Mouse (Mus musculus): ENCODE measurements around the gene Sost.

DNA sequence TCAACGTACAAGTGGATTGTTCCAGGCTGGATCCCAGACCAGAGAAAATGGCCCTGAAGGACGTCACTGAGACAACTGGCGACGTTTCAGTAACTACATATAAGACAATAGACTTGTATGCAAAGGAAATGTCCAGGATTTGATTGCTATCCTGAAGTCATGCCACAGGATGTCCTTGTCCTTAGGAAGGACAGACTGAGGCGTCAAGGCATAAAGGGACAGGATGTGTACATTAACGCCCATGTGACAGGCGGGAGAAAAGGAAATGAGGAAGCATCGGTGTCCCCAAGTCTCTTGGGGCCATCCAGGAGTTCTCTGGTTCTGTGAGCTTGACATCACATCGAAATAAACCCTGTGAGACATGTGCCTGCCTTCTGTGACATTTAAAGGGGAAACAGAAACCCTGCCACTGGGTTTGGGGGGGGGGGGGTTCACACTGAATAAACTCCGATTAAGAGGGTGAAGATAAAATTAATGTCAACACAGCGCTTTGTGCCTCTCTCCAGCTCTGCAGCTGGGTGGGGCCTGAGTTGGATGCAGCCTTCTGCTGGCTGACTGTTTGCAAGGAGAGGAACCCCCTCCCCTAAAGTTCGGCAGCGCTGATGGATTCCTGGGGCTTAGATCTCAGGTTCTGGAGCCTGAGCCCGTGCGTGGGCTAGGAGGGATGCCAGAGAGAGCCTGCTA lies 42.3 kb upstream of the Sost start:
- TF ChIP-seq TAL1 (IDR thresholded peaks at IDR 0.05; ENCODE audit: low read length) (no peak), GATA1 (IDR thresholded peaks at IDR 0.05; ENCODE audit: low read length) (no peak)

Data from erythroblast, embryonic 14.5 days (primary cell).